Mouse (Mus musculus) kidney, embryonic 14.5 days (tissue): ENCODE data around the gene H2-M10.6. TPM values are rescaled to one million over a fixed set of nuclear protein-coding genes. Genes with fewer than 3 reads are reported as not detected.

ENCODE experiments used
- ATAC-seq: fragments of 200-750 bp; cut with Nextera tagmentation; 2 replicates; pipeline ENCODE4 v1.8.0; 2017; ENCODE audit warnings: moderate number of reproducible peaks, mild to moderate bottlenecking, moderate TSS enrichment, moderate library complexity; ENCODE audit not compliant: low FRiP score, low TSS enrichment
- H3K27ac ChIP-seq: fragments of 300-500 bp; sonication (generic); 2 replicates; pipeline ENCODE4 v1.5.1; 2014; ENCODE audit warnings: low read depth, mild to moderate bottlenecking, low read length, moderate library complexity, mixed read lengths
- H3K27me3 ChIP-seq: fragments of 300-500 bp; sonication (generic); 2 replicates; pipeline ENCODE4 v1.6.1; 2014; ENCODE audit warnings: mild to moderate bottlenecking, low read length; ENCODE audit not compliant: control insufficient read depth, insufficient read depth
- H3K36me3 ChIP-seq: fragments of 300-500 bp; sonication (generic); 2 replicates; pipeline ENCODE4 v1.6.1; 2014; ENCODE audit warnings: low read length, mixed read lengths; ENCODE audit not compliant: control insufficient read depth, insufficient read depth
- H3K4me1 ChIP-seq: fragments of 300-500 bp; sonication (generic); 2 replicates; pipeline ENCODE4 v1.6.1; 2014; ENCODE audit warnings: low read length, mixed read lengths; ENCODE audit not compliant: control insufficient read depth, insufficient read depth
- H3K4me2 ChIP-seq: fragments of 300-500 bp; sonication (generic); replicated peaks from 2 replicates; pipeline ENCODE4 v1.6.1; 2014; ENCODE audit warnings: low read depth, mild to moderate bottlenecking, low read length
- H3K4me3 ChIP-seq: fragments of 300-500 bp; sonication (generic); 2 replicates; pipeline ENCODE4 v1.5.1; 2014; ENCODE audit warnings: mild to moderate bottlenecking, low read length
- H3K9ac ChIP-seq: fragments of 300-500 bp; sonication (generic); 2 replicates; pipeline ENCODE4 v1.6.1; 2014; ENCODE audit warnings: low read depth, mild to moderate bottlenecking, low read length, moderate library complexity
- H3K9me3 ChIP-seq: fragments of 300-500 bp; sonication (generic); 2 replicates; pipeline ENCODE4 v1.6.1; 2016; ENCODE audit warnings: low read length; ENCODE audit not compliant: control insufficient read depth
- WGBS: fragments of 180-500 bp; shearing (Covaris S2); extraction: QIAGEN DNeasy Blood & Tissue Kit; methylation state at CpG from one replicate; pipeline ENCODE4 v1.1.7; 2014; 5-methylcytosine and 5-hydroxymethylcytosine counted together
- polyA plus RNA-seq: library from polyadenylated mRNA; unstranded; fragments of >200 nt; fragmentation: Nextera tagmentation; extraction: Ambion mirVana; gene quantifications from 2 replicates; pipeline ENCODE4 v1.2.1, GENCODE M21; 2014

H2-M10.6 gene
- polyA plus RNA-seq, 1 experiment from 2014 or later: not detected

GRCm38 (mm10) chr17:36851200-36851599 lies 39.2 kb downstream of the H2-M10.6 start:
- ATAC-seq: no peak
- WGBS: 89% methylated on average over 5 of the region's 5 CpGs

GRCm38 (mm10) chr17:36851627-36852026 lies 39.7 kb downstream of the H2-M10.6 start:
- 82% methylated on average over 5 of the region's 5 CpGs for WGBS
- H3K36me3 ChIP-seq: peaks cover 54% of the 10 kb centered on the region

More at GRCm38 (mm10) chr17:36851200-36851599, 39.2 kb downstream of the H2-M10.6 start:
- Histone ChIP-seq H3K4me1 (no peaks in the 10 kb centered on the region), H3K36me3 (peaks cover 51% of the 10 kb centered on the region), H3K9me3 (no peaks in the 10 kb centered on the region), H3K9ac (no peak overlapping the region), H3K27ac (no peak overlapping the region), H3K27me3 (no peaks in the 10 kb centered on the region), H3K4me3 (no peak overlapping the region), H3K4me2 (no peak overlapping the region)

DNA sequence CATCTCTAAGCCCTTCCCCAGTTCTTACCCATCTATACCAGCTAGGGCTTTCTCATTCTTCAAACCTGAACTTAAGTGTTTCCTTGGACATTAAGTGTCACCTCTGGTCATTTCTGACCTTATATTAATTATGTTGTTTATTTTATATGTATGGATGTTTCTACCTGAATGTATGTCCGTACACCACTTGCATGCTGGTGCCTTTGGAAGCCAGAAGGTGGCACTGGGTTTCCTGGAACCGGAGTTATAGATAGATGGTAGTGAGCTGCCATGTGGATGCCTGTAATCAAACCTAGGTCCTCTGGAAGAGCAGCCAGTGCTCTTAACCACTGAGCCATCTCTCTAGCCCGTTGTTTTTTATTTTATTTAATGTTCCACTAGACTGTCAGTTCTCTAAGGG lies 43.5 kb downstream of the H2-M10.6 start:
- Histone ChIP-seq H3K27me3 (no peaks in the 10 kb centered on the region), H3K9ac (no peak overlapping the region), H3K4me2 (no peak overlapping the region), H3K4me3 (no peak overlapping the region), H3K36me3 (peaks cover 70% of the 10 kb centered on the region), H3K4me1 (no peaks in the 10 kb centered on the region), H3K27ac (no peak overlapping the region), H3K9me3 (no peaks in the 10 kb centered on the region)
- ATAC-seq: no peak
- WGBS: 93% methylated on average over 3 of the region's 3 CpGs

More at GRCm38 (mm10) chr17:36851627-36852026, 39.7 kb downstream of the H2-M10.6 start:
- H3K9me3 ChIP-seq: no peaks in the 10 kb centered on the region
- no peak overlapping the region for H3K4me3 ChIP-seq
- H3K4me2 ChIP-seq: no peak overlapping the region
- no peak overlapping the region for H3K27ac ChIP-seq
- H3K4me1 ChIP-seq: no peaks in the 10 kb centered on the region
- ATAC-seq: no peak
- no peaks in the 10 kb centered on the region for H3K27me3 ChIP-seq
- H3K9ac ChIP-seq: no peak overlapping the region

DNA sequence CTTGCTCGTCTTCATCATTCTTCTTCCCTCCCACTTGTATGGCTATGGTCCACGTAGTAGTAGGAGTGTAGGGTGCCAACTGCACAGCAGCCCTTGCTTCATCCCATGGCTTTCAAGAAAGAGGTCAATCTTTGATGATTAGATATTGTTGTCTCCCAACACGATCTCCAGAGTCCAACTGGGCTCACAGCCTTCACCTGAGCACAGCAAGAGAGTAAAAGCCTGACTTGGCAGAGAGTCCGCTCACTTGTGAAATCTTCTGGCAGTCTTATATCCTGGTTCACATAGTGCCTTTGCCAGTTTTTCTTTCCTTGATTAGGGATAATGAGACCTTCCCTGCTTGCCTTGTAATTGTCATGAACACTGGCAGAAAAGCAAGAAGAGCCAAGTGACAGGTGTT lies 44.3 kb downstream of the H2-M10.6 start:
- Histone ChIP-seq H3K4me3 (no peak overlapping the region), H3K9ac (no peak overlapping the region), H3K27me3 (no peaks in the 10 kb centered on the region), H3K4me2 (no peak overlapping the region), H3K36me3 (peaks cover 65% of the 10 kb centered on the region), H3K4me1 (no peaks in the 10 kb centered on the region), H3K27ac (no peak overlapping the region), H3K9me3 (no peaks in the 10 kb centered on the region)
- ATAC-seq: no peak
- WGBS: 92% methylated on average over 4 of the region's 4 CpGs

- no peaks in the 10 kb centered on the region for H3K27me3 ChIP-seq
- ATAC-seq: no peak
- H3K9me3 ChIP-seq: no peaks in the 10 kb centered on the region
- H3K4me3 ChIP-seq: no peak overlapping the region
- H3K9ac ChIP-seq: no peak overlapping the region
- H3K4me2 ChIP-seq: no peak overlapping the region
- peaks cover 46% of the 10 kb centered on the region for H3K36me3 ChIP-seq
- no peak overlapping the region for H3K27ac ChIP-seq
- WGBS: 88% methylated on average over 3 of the region's 3 CpGs
- H3K4me1 ChIP-seq: no peaks in the 10 kb centered on the region
Observed at GRCm38 (mm10) chr17:36858181-36858580, 46.2 kb downstream of the H2-M10.6 start.

- Histone ChIP-seq H3K9me3 (no peaks in the 10 kb centered on the region), H3K4me2 (no peak overlapping the region), H3K27me3 (peaks cover 18% of the 10 kb centered on the region), H3K4me3 (no peak overlapping the region), H3K27ac (no peak overlapping the region), H3K4me1 (no peaks in the 10 kb centered on the region), H3K36me3 (peaks cover 18% of the 10 kb centered on the region), H3K9ac (no peak overlapping the region)
- WGBS: 45% methylated on average over 2 of the region's 2 CpGs
- ATAC-seq: no peak
Observed at GRCm38 (mm10) chr17:36861680-36862079, 49.7 kb downstream of the H2-M10.6 start.

Other genes with a start within 250 kb of the H2-M10.6 start
- gene H2-M9, start 169.5 kb upstream of the H2-M10.6 start, polyA plus RNA-seq: not detected in 2 replicates
- gene H2-M1, start 140.0 kb upstream of the H2-M10.6 start, polyA plus RNA-seq: not detected in 2 replicates
- not detected in 2 replicates for gene H2-M10.5, start 39.3 kb upstream of the H2-M10.6 start, polyA plus RNA-seq
- 23.7 and 32.3 TPM in 2 replicates for gene Trim26, start 25.0 kb downstream of the H2-M10.6 start, polyA plus RNA-seq
- 0.10 and 0.23 TPM in 2 replicates for gene Trim15, start 55.0 kb downstream of the H2-M10.6 start, polyA plus RNA-seq
- gene Trim10, start 57.4 kb downstream of the H2-M10.6 start, polyA plus RNA-seq: 1.3 and 2.9 TPM in 2 replicates
- gene Trim40, start 78.0 kb downstream of the H2-M10.6 start, polyA plus RNA-seq: not detected in 2 replicates
- not detected in 2 replicates for gene Trim31, start 85.9 kb downstream of the H2-M10.6 start, polyA plus RNA-seq
- 0.22 and 0.37 TPM in 2 replicates for gene Rnf39, start 130.7 kb downstream of the H2-M10.6 start, polyA plus RNA-seq
- 125 and 163 TPM in 2 replicates for gene Ppp1r11, start 139.6 kb downstream of the H2-M10.6 start, polyA plus RNA-seq
- gene Znrd1, start 146.4 kb downstream of the H2-M10.6 start, polyA plus RNA-seq: 97.6 and 130 TPM in 2 replicates
- 6.6 and 10.3 TPM in 2 replicates for gene Znrd1as, start 146.4 kb downstream of the H2-M10.6 start, polyA plus RNA-seq
- not detected in 2 replicates for gene 2410137M14Rik, start 169.1 kb downstream of the H2-M10.6 start, polyA plus RNA-seq
- 0.16 and 0.39 TPM in 2 replicates for gene H2-M5, start 177.4 kb downstream of the H2-M10.6 start, polyA plus RNA-seq
- 44.6 and 67.5 TPM in 2 replicates for gene Zfp57, start 189.0 kb downstream of the H2-M10.6 start, polyA plus RNA-seq
- 0.12 and 0.14 TPM in 2 replicates for gene Mog, start 211.2 kb downstream of the H2-M10.6 start, polyA plus RNA-seq
- 8.1 and 11.6 TPM in 2 replicates for gene Gabbr1, start 233.8 kb downstream of the H2-M10.6 start, polyA plus RNA-seq